Mouse (Mus musculus): ENCODE measurements around the gene Slc19a1.

Gene Slc19a1

GRCm38 (mm10) chr10:77031768-77032375, at the start of gene Slc19a1:
TSS of gene Slc19a1 (plus strand) at chr10:77032241.
- no peak for DNase-seq (ENCODE audit: low spot score in 2 of 2)

- no peak for DNase-seq (ENCODE audit: low spot score in 2 of 2)
Measured at GRCm38 (mm10) chr10:76988586-76988985, 43.5 kb upstream of the Slc19a1 start.

GRCm38 (mm10) chr10:76992456-76992855, 39.6 kb upstream of the Slc19a1 start:
- no peak for DNase-seq (ENCODE audit: low spot score in 2 of 2)

DNA sequence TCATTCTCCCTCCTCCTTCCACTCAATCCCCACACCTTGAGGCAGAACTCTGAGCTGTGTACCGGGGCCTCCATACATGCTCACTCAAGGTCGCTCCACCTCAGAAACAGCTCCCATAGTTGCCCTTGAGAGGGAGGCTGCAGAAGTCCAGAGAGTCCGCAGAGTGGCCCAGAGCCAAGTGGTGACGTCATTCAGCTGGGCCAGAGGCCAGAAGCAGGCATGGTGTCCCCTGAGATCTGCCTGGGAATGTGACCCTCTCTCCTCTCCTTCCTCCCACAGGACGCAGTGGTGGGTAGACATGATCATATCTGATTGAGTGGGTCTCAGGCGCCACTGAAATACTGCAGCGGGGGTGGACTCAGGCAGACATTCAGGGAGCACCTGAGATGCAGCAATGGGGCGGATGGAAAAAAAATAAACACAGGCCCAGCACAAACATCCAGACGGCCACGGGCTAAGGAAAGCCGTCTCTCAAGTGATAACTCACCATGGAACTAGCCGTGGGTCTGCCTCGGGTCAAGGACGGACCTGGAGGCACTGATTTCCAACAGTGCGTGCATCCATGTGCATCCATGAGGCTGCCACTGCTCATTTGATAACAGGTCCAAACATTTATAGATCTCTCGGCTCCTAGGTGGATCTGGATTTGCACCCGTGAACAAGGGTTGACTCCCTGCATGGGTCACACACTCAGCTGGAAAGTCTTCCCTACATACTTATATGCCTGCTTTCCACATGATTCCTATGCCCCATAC, 34.1 kb upstream of the Slc19a1 start:
- no peak for DNase-seq (ENCODE audit: low spot score in 2 of 2)

DNA sequence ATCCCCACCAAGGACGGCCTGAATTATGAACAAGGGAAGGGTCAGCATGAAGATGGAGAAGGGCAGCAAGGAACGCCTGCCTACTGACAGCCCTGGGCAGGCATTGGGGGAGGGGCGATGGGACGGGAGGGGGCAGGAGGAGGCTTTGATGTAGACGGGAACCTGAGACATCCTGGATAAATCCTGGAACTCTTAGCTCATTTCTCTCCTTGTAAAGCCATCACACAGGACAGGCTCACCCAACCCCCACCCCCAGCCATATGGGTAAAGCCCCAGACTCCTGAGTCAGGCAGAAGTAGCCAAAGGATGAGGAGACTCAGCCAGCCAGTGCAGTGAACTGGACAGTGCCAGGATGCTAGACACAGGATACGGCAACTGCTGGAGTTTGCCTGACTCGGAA, 27.1 kb upstream of the Slc19a1 start:
- DNase-seq (ENCODE audit: low spot score in 2 of 2): no peak

- no peak for DNase-seq (ENCODE audit: low spot score in 2 of 2)
Measured at GRCm38 (mm10) chr10:77007433-77008108, 24.5 kb upstream of the Slc19a1 start.

DNA sequence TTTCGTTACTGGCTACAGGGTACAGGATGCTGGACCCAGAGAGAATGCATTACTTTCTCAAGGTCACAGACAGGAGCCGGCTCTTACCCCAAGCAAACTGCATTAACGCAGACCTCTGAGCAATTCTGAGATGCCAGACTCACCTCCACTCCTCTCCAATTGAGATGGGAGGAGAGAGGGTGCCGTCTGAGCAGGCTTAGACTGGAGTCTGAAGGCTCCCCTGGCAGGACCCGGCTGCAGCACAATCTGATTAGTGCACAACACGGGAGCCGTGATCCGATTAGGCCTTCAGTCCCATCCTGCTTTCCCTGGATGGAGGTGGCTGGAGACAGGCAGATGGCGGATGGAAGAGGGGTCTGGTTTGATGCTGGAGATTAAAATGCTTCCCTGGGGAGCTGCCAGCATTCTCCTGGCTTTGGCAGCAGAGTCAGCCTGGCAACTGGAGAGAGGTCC, 23.9 kb upstream of the Slc19a1 start:
- no peak for DNase-seq (ENCODE audit: low spot score in 2 of 2)

- DNase-seq (ENCODE audit: low spot score in 2 of 2): no peak
Measured at GRCm38 (mm10) chr10:77008698-77009097, 23.3 kb upstream of the Slc19a1 start.

- no peak for DNase-seq (ENCODE audit: low spot score in 2 of 2)
Measured at GRCm38 (mm10) chr10:77011681-77012080, 20.4 kb upstream of the Slc19a1 start.

GRCm38 (mm10) chr10:77016080-77016479, 16.0 kb upstream of the Slc19a1 start:
- no peak for DNase-seq (ENCODE audit: low spot score in 2 of 2)

GRCm38 (mm10) chr10:77016499-77016898, 15.5 kb upstream of the Slc19a1 start:
- DNase-seq (ENCODE audit: low spot score in 2 of 2): no peak

DNA sequence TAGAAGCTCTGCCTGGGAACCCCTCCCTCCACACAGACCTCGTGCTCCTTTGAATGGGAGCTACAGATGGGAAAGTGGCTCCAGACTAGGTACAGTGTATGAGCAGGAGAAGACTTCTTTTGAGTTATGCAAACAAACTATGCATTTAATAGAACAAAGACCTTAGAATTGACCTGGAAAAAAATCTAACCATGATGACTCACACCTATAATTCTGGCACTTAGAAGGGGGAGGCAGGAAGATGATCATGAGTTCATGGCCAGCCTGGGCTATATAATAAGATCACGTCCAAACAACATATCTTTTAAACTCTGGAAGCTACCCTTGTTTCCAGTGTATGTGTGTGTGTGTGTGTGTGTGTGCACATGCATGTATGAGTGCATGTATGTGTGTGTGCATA, 15.0 kb upstream of the Slc19a1 start:
- no peak for DNase-seq (ENCODE audit: low spot score in 2 of 2)

DNA sequence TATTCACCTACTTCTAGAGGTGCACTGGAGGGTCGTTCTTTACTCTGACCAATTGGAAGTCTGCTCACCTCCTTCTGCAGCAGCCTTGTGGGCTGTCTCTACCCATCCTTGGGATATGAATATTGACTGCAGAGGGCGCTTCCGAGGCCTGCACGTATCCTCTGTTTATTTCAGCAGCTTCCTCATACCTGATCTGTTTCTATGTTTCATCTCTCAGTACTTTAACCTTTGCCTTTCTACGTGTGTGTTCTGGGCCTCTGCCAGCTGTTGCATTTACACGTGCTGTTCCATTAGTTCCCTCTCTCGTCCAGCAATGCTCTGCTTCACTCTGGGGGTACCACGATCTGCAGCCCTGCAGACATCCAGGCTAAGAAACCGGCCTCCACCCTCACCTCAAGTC, 14.4 kb upstream of the Slc19a1 start:
- no peak for DNase-seq (ENCODE audit: low spot score in 2 of 2)

DNA sequence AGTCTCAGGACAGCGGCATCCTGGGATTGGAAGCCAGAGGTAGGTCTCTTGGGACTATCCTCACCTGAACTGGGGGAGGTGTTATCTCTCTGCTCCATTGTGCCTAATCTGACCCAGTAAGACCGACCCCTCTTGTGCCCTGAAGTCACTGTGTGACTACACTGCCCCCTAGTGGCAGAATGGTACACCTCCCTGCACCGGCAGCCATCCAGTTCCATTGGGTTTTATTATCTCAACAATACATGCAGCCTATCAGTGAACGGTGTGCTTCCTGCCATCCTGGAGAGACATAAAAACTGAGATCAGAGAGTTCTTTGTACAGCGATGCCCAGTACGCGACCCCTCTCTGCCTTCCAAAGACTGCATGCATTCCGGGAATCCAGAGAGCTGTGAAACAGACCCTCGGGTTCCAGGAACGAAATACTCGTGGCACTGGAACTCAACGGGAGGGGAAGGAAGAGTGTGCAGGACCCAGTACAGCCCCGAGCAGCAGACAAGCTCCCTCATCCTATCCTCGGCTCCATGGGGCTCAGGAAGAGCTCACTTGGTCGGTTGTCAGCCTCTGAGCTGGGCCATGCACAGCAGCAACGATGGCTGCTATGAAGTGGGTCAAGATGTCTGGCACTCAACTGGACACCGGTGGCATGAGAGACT, 10.5 kb upstream of the Slc19a1 start:
- peak; percentile 62 to 88 for DNase-seq (ENCODE audit: low spot score in 2 of 2)

- no peak for DNase-seq (ENCODE audit: low spot score in 2 of 2)
Measured at GRCm38 (mm10) chr10:77022301-77023130, 9.5 kb upstream of the Slc19a1 start.

GRCm38 (mm10) chr10:77024231-77024630, 7.8 kb upstream of the Slc19a1 start:
- no peak for DNase-seq (ENCODE audit: low spot score in 2 of 2)

GRCm38 (mm10) chr10:77026944-77027343, 5.1 kb upstream of the Slc19a1 start:
- DNase-seq (ENCODE audit: low spot score in 2 of 2): no peak

DNA sequence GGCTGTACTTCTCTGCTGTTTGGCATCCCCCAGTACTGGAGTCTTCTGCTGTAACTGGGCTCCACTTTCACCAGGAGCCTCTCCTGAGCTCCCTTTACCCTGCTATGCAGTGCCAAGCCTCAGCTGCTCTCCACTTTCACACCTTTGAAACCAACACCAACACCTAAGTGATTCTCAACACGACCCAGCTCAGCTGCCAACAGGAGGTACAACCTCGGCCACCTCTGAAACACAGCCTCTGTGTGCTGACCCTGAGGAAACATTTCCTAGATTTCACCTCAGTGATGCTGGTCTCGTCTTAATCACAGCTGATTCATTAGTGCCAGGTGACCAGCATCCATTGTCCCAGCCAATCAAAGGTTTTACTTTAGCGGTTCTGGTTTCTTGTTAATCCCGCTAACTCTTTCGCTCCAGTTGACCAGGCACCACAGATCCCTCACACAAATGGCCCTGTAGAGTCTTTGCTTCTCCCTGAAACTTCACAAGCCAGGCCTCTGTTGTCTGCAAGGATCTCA, 3.2 kb upstream of the Slc19a1 start:
- no peak for DNase-seq (ENCODE audit: low spot score in 2 of 2)

- no peak for DNase-seq (ENCODE audit: low spot score in 2 of 2)
Measured at GRCm38 (mm10) chr10:77029761-77030160, 2.3 kb upstream of the Slc19a1 start.

- no peak for DNase-seq (ENCODE audit: low spot score in 2 of 2)
Measured at GRCm38 (mm10) chr10:77030666-77031065, 1.4 kb upstream of the Slc19a1 start.

Data from thymus, postnatal 10 days (tissue).